Mouse (Mus musculus): ENCODE measurements around the gene Plekhh3. TPM values are rescaled to one million over a fixed set of nuclear protein-coding genes. Genes with fewer than 3 reads are reported as not detected.
A peak's percentile ranks its signal among the peaks of the same experiment; 100 is the strongest.
"Not testable (repeated sequence)": the region's sequence is repeated elsewhere in the genome, so short reads cannot be mapped to it uniquely, and the experiment has no call there.

The Plekhh3 gene
- polyA plus RNA-seq, 1 experiment from 2014 or later: 8.5 TPM

DNA sequence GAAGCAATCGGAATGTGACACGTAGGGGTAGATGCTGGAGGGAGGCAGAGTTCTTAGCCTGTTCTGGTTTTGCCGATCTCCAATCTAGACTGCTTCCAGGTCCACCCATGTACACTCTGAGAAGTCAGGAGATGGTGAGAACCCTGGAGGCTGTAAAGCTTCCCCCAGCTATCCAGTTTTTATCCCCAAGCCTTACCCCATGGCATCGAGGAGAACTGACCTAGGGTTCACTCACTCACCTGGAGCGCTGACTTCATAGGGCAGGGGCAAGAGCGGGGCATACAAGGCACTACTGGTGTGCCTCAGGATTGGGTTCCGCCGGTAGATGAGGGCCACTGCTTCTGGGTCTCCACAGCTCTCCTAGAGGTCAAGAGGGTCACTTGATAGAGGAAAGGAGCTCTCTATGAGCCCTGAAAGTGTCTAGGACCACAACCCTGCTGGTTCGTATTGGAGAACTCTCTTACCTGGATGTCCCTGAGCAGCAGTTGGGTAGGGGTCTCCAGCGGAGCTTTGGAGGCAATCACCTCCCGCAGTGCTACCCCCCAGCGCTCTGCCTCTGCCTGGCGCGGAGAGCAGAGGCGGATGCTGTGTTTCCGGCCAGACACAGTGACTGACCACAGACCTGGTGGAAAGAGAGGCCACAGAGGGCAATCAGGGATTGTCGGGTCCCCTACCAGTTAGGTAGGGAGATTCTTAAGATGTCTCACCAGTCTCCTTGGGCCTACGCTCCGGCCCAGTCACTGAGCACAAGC lies 3.8 kb downstream of the Plekhh3 start:
- ATAC-seq (replicated peaks): no peak
- Histone ChIP-seq H3K9ac (no peak overlapping the region), H3K4me3 (no peak overlapping the region), H3K4me1 (peaks cover 45% of the 10 kb centered on the region), H3K4me2 (no peak overlapping the region), H3K9me3 (no peaks in the 10 kb centered on the region), H3K36me3 (replicated peaks) (peaks cover 13% of the 10 kb centered on the region; the same call in 1 of the 2 replicates), H3K27me3 (replicated peaks) (peaks cover 68% of the 10 kb centered on the region), H3K27ac (no peak overlapping the region)
- 46% methylated on average over 19 of the region's 19 CpGs for WGBS

GRCm38 (mm10) chr11:101166357-101166756 lies 4.8 kb downstream of the Plekhh3 start:
- no peak overlapping the region for H3K9ac ChIP-seq
- peaks cover 35% of the 10 kb centered on the region for H3K4me1 ChIP-seq
- H3K27ac ChIP-seq: no peak overlapping the region
- peaks cover 71% of the 10 kb centered on the region for H3K27me3 ChIP-seq (replicated peaks)
- no peak for ATAC-seq (replicated peaks)
- WGBS: 49% methylated on average over 14 of the region's 14 CpGs
- no peaks in the 10 kb centered on the region for H3K9me3 ChIP-seq
- no peak overlapping the region for H3K4me3 ChIP-seq
- peaks cover 13% of the 10 kb centered on the region; the same call in 1 of the 2 replicates for H3K36me3 ChIP-seq (replicated peaks)
- no peak overlapping the region for H3K4me2 ChIP-seq

DNA sequence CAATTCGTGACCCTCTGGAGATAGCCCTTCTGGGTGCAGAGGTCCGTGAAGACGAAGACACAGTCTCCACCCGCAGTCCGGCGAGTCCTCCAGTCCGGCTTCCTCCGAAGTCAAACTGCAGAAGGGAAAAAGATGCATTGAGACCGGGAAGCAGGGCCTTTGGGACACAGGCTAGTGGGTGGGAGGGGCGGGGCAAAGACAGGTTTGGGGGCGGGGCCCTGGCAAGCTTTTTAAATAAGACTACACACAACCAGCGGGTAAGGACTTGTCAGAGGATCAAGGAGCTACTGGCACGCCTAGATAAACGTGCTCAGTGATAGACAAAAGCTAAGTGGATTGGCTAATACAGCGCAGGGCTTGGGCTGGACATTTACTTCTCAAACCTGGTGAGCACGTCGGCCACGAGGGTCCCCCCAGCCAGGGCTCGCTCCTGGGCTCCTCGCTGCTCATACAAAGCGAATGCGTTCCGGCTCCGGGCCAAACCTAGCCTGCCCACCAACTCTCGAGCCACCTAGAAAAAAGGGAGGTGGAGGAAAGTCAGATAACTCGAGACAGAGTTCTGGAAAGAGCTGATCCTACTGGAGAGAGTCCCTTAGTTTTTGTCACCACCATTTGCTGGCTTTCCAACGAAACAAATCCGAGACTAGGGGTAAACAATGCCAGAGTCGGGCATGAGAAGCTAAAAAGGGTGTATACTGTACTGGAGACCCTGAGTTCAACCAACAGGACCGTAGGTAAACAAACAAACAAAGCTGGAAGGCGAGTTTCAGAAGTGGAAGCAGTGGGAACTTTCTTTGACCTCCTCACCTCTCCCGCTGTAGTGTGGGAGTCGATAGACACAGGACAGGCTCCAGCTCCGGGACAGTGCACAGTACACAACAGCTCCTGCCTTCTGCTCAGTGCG lies 6.2 kb downstream of the Plekhh3 start:
- H3K4me3 ChIP-seq: 0 out of 2 replicates have a peak overlapping the region, but pooled peaks have one; percentile 14
- H3K36me3 ChIP-seq (replicated peaks): peaks cover 16% of the 10 kb centered on the region; the same call in 1 of the 2 replicates
- H3K9me3 ChIP-seq: no peaks in the 10 kb centered on the region
- H3K9ac ChIP-seq: no peak overlapping the region
- peaks cover 24% of the 10 kb centered on the region for H3K4me1 ChIP-seq
- H3K27ac ChIP-seq: no peak overlapping the region
- WGBS: 24% methylated on average over 35 of the region's 35 CpGs
- no peak for ATAC-seq (replicated peaks)
- H3K27me3 ChIP-seq (replicated peaks): peaks cover 71% of the 10 kb centered on the region
- no peak overlapping the region for H3K4me2 ChIP-seq

- no peaks in the 10 kb centered on the region for H3K9me3 ChIP-seq
- 6% methylated on average over 21 of the region's 21 CpGs for WGBS
- H3K9ac ChIP-seq: no peak overlapping the region; the same call in 1 of the 2 replicates
- no peak for ATAC-seq (replicated peaks)
- no peak overlapping the region for H3K27ac ChIP-seq
- H3K4me1 ChIP-seq: peaks cover 18% of the 10 kb centered on the region
- H3K36me3 ChIP-seq (replicated peaks): peaks cover 16% of the 10 kb centered on the region; the same call in 1 of the 2 replicates
- peak overlapping the region; percentile 38 for H3K4me2 ChIP-seq
- H3K4me3 ChIP-seq: peak overlapping the region; percentile 14
- H3K27me3 ChIP-seq (replicated peaks): peaks cover 71% of the 10 kb centered on the region
Measured at GRCm38 (mm10) chr11:101164351-101164665, 6.8 kb downstream of the Plekhh3 start.

- Histone ChIP-seq H3K9ac (no peak overlapping the region; the same call in 1 of the 2 replicates), H3K27me3 (replicated peaks) (peaks cover 69% of the 10 kb centered on the region)
- WGBS: 17% methylated on average over 49 of the region's 49 CpGs
Measured at GRCm38 (mm10) chr11:101163476-101164350, 7.4 kb downstream of the Plekhh3 start.

DNA sequence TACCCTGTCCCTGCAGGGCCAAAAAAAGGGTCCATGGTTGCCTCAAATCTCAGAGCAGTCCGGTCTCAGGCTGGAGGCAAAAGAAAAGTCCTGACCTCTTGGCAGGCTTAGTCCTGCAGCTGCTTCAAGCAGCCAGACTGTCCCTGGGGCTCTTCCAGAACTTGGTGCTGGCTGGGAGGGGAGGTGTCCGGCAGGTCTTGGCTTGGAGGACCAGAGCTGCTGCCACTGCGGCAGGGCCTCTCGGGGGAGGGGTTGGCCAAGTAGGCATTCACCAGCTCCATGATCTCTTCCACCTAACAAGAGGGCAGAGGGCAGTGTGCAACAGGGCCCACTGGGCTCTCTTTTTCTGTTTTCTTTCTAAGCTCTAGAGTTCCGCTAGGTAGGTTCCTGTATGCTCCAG lies 8.4 kb downstream of the Plekhh3 start:
- peaks cover 60% of the 10 kb centered on the region for H3K27me3 ChIP-seq (replicated peaks)

More at GRCm38 (mm10) chr11:101163476-101164350, 7.4 kb downstream of the Plekhh3 start:
- peak overlapping the region; percentile 38 for H3K4me2 ChIP-seq
- H3K9me3 ChIP-seq: no peaks in the 10 kb centered on the region
- peaks cover 16% of the 10 kb centered on the region; the same call in 1 of the 2 replicates for H3K36me3 ChIP-seq (replicated peaks)
- peaks cover 12% of the 10 kb centered on the region for H3K4me1 ChIP-seq
- H3K4me3 ChIP-seq: peak overlapping the region; percentile 14
- ATAC-seq (replicated peaks): no peak
- H3K27ac ChIP-seq: no peak overlapping the region

DNA sequence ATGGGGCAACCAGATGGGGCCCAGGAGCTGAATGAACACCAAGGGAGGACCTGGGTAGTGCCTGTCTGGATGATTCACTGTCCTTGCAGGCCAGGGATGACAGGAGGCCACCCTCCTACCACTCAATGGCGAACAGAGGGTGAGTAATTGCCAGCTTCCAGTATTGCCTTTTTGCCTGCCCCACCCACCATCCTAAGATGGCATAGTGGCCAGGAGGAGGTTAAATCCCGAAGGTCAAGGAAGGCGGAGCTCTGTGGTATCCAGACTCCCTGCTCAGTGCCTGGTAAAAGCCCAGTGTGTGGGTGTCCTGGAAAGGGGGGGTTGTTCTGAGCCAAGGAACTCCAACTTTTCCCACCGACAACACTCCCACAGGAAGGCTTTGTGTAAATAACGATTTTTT lies 8.8 kb downstream of the Plekhh3 start:
- H3K9ac ChIP-seq: no peak overlapping the region
- H3K27ac ChIP-seq: no peak overlapping the region
- 52% methylated on average over 5 of the region's 5 CpGs for WGBS
- ATAC-seq (replicated peaks): no peak
- no peak overlapping the region for H3K4me2 ChIP-seq
- H3K27me3 ChIP-seq (replicated peaks): peaks cover 55% of the 10 kb centered on the region
- peaks cover 15% of the 10 kb centered on the region; the same call in 1 of the 2 replicates for H3K36me3 ChIP-seq (replicated peaks)
- H3K4me3 ChIP-seq: no peak overlapping the region
- H3K4me1 ChIP-seq: peaks cover 9% of the 10 kb centered on the region
- H3K9me3 ChIP-seq: no peaks in the 10 kb centered on the region

More for the DNA sequence above, 8.4 kb downstream of the Plekhh3 start:
- no peak overlapping the region for H3K27ac ChIP-seq
- H3K4me2 ChIP-seq: no peak overlapping the region
- H3K4me3 ChIP-seq: no peak overlapping the region
- 60% methylated on average over 5 of the region's 5 CpGs for WGBS
- no peak for ATAC-seq (replicated peaks)
- H3K9me3 ChIP-seq: no peaks in the 10 kb centered on the region
- H3K9ac ChIP-seq: no peak overlapping the region
- H3K36me3 ChIP-seq (replicated peaks): peaks cover 16% of the 10 kb centered on the region; the same call in 1 of the 2 replicates
- H3K4me1 ChIP-seq: peaks cover 9% of the 10 kb centered on the region

GRCm38 (mm10) chr11:101161551-101161950 lies 9.6 kb downstream of the Plekhh3 start:
- H3K36me3 ChIP-seq (replicated peaks): 0 out of 2 replicates have a peak, but pooled peaks cover 12% of the 10 kb centered on the region
- no peak for ATAC-seq (replicated peaks)
- H3K9ac ChIP-seq: no peak overlapping the region
- H3K27ac ChIP-seq: no peak overlapping the region
- WGBS: 89% methylated on average over 15 of the region's 15 CpGs
- peaks cover 11% of the 10 kb centered on the region for H3K4me1 ChIP-seq
- H3K9me3 ChIP-seq: no peaks in the 10 kb centered on the region
- peaks cover 48% of the 10 kb centered on the region for H3K27me3 ChIP-seq (replicated peaks)
- no peak overlapping the region for H3K4me2 ChIP-seq
- no peak overlapping the region for H3K4me3 ChIP-seq

GRCm38 (mm10) chr11:101160981-101161505 lies 10.1 kb downstream of the Plekhh3 start:
- Histone ChIP-seq H3K4me1 (peaks cover 16% of the 10 kb centered on the region), H3K27me3 (replicated peaks) (peaks cover 43% of the 10 kb centered on the region), H3K36me3 (replicated peaks) (0 out of 2 replicates have a peak, but pooled peaks cover 12% of the 10 kb centered on the region)
- H3K4me2 ChIP-seq; H3K27ac ChIP-seq; ATAC-seq (replicated peaks); H3K4me3 ChIP-seq; H3K9ac ChIP-seq; H3K9me3 ChIP-seq: not testable (repeated sequence)
- 72% methylated on average over 8 of the region's 8 CpGs for WGBS

GRCm38 (mm10) chr11:101160151-101160550 lies 11.0 kb downstream of the Plekhh3 start:
- WGBS: 80% methylated on average over 10 of the region's 10 CpGs
- not testable (repeated sequence) for H3K27ac ChIP-seq; H3K4me2 ChIP-seq; H3K4me3 ChIP-seq; H3K9me3 ChIP-seq; ATAC-seq (replicated peaks); H3K9ac ChIP-seq
- Histone ChIP-seq H3K4me1 (peaks cover 23% of the 10 kb centered on the region), H3K27me3 (replicated peaks) (peaks cover 34% of the 10 kb centered on the region), H3K36me3 (replicated peaks) (0 out of 2 replicates have a peak, but pooled peaks cover 12% of the 10 kb centered on the region)

GRCm38 (mm10) chr11:101155728-101156371 lies 15.3 kb downstream of the Plekhh3 start, which contains the start of gene Tubg2:
TSS of gene Tubg2 (plus strand) at chr11:101155907.
- Histone ChIP-seq H3K4me3 (peak within 1 kb of the TSS; percentile 42), H3K27me3 (replicated peaks) (0 out of 2 replicates have a peak, but pooled peaks cover 3% of the 10 kb centered on the region), H3K27ac (peak within 1 kb of the TSS; percentile 89), H3K9me3 (no peaks in the 10 kb centered on the region), H3K4me2 (peak within 1 kb of the TSS; percentile 72), H3K4me1 (peaks cover 19% of the 10 kb centered on the region), H3K9ac (peak within 1 kb of the TSS; percentile 61), H3K36me3 (replicated peaks) (no peaks in the 10 kb centered on the region)
- peak; percentile 93 for ATAC-seq (replicated peaks)
- 1% methylated on average over 36 of the region's 36 CpGs for WGBS

All from midbrain, embryonic 15.5 days (tissue).